Mouse (Mus musculus): ENCODE data around the gene Bgn.

DNA sequence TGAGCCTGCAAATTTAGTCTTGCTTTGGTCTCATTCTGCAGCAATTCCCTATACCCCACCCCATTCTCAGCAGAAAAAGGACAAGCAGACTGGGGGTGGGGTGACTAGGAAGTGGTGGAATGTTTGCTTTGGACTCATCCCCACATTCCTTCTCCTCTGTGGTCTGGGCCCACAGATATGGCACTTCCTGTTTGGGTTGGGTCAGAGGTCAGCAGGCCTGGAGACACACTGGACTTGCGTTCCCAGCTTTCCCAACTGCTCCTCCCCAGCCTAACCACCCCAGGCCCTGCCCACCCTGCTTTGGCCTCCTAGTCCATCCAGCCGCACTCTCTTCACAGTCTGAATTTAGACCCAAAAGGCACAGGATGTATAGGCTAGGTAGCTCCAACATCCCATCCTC, 6.8 kb upstream of the Bgn start:
- TF ChIP-seq CTCF (IDR thresholded peaks at IDR 0.05; ENCODE audit: low read depth, low read length) (no peak), POLR2A (IDR thresholded peaks at IDR 0.05; ENCODE audit: extremely low read depth, insufficient read depth, low read length) (no peak)
